Mouse (Mus musculus): ENCODE measurements around the gene Vmn1r181.

GRCm38 (mm10) chr7:24001391-24001790 is 27.0 kb downstream of the Vmn1r181 start, which contains the start of gene V1rd19:
- TF ChIP-seq POLR2A (IDR thresholded peaks at IDR 0.05; ENCODE audit: low read depth, low read length) (no peak), CTCF (IDR thresholded peaks at IDR 0.05; ENCODE audit: borderline replicate concordance, insufficient read depth, low read length) (no peak)

Data from embryonic fibroblast, embryonic 13.5 days (primary cell).